Mouse (Mus musculus): ENCODE measurements around the gene Stx1a.

- TF ChIP-seq CTCF (IDR thresholded peaks at IDR 0.05) (no peak), EP300 (IDR thresholded peaks at IDR 0.05) (peak; percentile 95)
Measured at GRCm38 (mm10) chr5:134999797-135000196, 23.5 kb upstream of the Stx1a start.
